In the genomic region with DNA sequence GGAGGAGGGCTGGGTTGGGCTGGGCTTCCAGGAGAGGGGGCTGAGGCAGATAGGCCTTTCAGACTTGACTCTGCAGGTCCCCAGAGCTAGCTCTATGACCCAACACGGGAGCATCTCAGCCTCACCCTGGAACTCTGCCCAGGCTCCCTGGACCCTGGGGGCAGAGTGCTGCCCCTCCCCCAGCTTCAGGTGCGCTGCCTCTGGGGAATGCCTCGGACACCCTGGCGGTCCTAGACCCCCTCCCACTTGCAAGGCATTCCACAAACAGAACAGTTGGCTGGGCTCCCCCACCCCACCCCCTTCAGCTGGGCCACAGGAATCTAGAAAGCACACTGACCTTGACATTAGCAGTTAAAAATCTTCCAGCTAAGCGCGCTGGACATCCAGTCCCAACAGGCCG, we compare ENCODE assay signal across 14 mouse cellular contexts. TPM values are rescaled to one million over a fixed set of nuclear protein-coding genes. Genes with fewer than 3 reads are reported as not detected.
DNase-seq lines count a peak whose midpoint lies in the region; ATAC-seq lines count a peak whose summit lies in the region.
"Had no signal": no experiment of that assay in that cellular context is flagged by ENCODE, and none has a peak within 500 bp of the region (broad histone marks: within the 10 kb centered on the region; RNA-seq: fewer than 3 reads in every experiment).

No protein-coding gene starts in this region.

- WGBS in lung, embryonic 15.5 days = 19% methylated on average over 7 of the region's 7 CpGs
- WGBS in kidney, embryonic 14.5 days = 13% methylated on average over 7 of the region's 7 CpGs
- WGBS in hindbrain, embryonic 11.5 days = 47% methylated on average over 7 of the region's 7 CpGs

- no peaks in the 10 kb centered on the region for H3K9me3 ChIP-seq in lung, embryonic 15.5 days
- H3K9me3 ChIP-seq in kidney, embryonic 14.5 days (ENCODE audit: control insufficient read depth, low read length) = no peaks in the 10 kb centered on the region
- no peaks in the 10 kb centered on the region for H3K9me3 ChIP-seq in hindbrain, embryonic 11.5 days (ENCODE audit: control insufficient read depth, low read length)
- H3K9me3 ChIP-seq: forebrain, embryonic 10.5 days; stomach, embryonic 15.5 days had no signal

- DNase-seq in lung, postnatal 10 days = no peak
- DNase-seq in adrenal gland, postnatal 25 days = peak; percentile 47
- no peak for DNase-seq in embryo, embryonic 11 days
- no peak for DNase-seq in hindbrain, embryonic 11.5 days (ENCODE audit: low spot score)
- DNase-seq in spleen, postnatal 36 days (ENCODE audit: low spot score in 2 of 2) = no peak
- DNase-seq: cerebellum, adult 2 months; thymus, postnatal 4 days had no signal

- 0 out of 2 replicates have a peak, but pooled peaks have one; percentile 11 for ATAC-seq in lung, embryonic 15.5 days (ENCODE audit: borderline replicate concordance, extremely low read depth, low FRiP score, low TSS enrichment)
- ATAC-seq in kidney, embryonic 14.5 days (ENCODE audit: low FRiP score, low TSS enrichment) = peak; percentile 80
- no peak for ATAC-seq in hindbrain, embryonic 11.5 days (ENCODE audit: low FRiP score)

- H3K36me3 ChIP-seq in lung, embryonic 15.5 days = no peaks in the 10 kb centered on the region
- no peaks in the 10 kb centered on the region for H3K36me3 ChIP-seq in kidney, embryonic 14.5 days (ENCODE audit: control insufficient read depth, insufficient read depth, low read length)
- H3K36me3 ChIP-seq in hindbrain, embryonic 11.5 days (ENCODE audit: control insufficient read depth, insufficient read depth, low read length) = no peaks in the 10 kb centered on the region
- H3K36me3 ChIP-seq: forebrain, embryonic 10.5 days; stomach, embryonic 15.5 days had no signal

- no peak overlapping the region for H3K27ac ChIP-seq in lung, embryonic 15.5 days
- no peak overlapping the region for H3K27ac ChIP-seq in kidney, embryonic 14.5 days (ENCODE audit: low read depth, low read length)
- H3K27ac ChIP-seq in hindbrain, embryonic 11.5 days (ENCODE audit: low read depth, low read length) = no peak overlapping the region
- H3K27ac ChIP-seq: forebrain, embryonic 10.5 days; liver, embryonic 14.5 days; stomach, embryonic 15.5 days had no signal

- peaks cover 7% of the 10 kb centered on the region for H3K4me1 ChIP-seq in lung, embryonic 15.5 days
- H3K4me1 ChIP-seq in kidney, embryonic 14.5 days (ENCODE audit: control insufficient read depth, insufficient read depth, low read length) = peaks cover 9% of the 10 kb centered on the region
- no peaks in the 10 kb centered on the region for H3K4me1 ChIP-seq in hindbrain, embryonic 11.5 days (replicated peaks; ENCODE audit: control insufficient read depth, insufficient read depth, low read length)

- peaks cover 9% of the 10 kb centered on the region; the same call in 1 of the 2 replicates for H3K27me3 ChIP-seq in lung, embryonic 15.5 days
- H3K27me3 ChIP-seq in kidney, embryonic 14.5 days (ENCODE audit: control insufficient read depth, insufficient read depth, low read length) = no peaks in the 10 kb centered on the region
- peaks cover 3% of the 10 kb centered on the region; the same call in 1 of the 2 replicates for H3K27me3 ChIP-seq in hindbrain, embryonic 11.5 days (ENCODE audit: control insufficient read depth, insufficient read depth, low read length)
- H3K27me3 ChIP-seq: stomach, embryonic 15.5 days had no signal

- no peak overlapping the region for H3K4me2 ChIP-seq in lung, embryonic 15.5 days
- peak overlapping the region; percentile 19 for H3K4me2 ChIP-seq in kidney, embryonic 14.5 days (replicated peaks; ENCODE audit: low read depth, low read length)
- no peak overlapping the region for H3K4me2 ChIP-seq in hindbrain, embryonic 11.5 days (replicated peaks; ENCODE audit: low read depth, low read length)
- H3K4me2 ChIP-seq: stomach, embryonic 15.5 days had no signal

- no peak overlapping the region for H3K4me3 ChIP-seq in lung, embryonic 15.5 days
- no peak overlapping the region for H3K4me3 ChIP-seq in kidney, embryonic 14.5 days (ENCODE audit: low read length)
- H3K4me3 ChIP-seq in hindbrain, embryonic 11.5 days (ENCODE audit: low read depth, low read length) = no peak overlapping the region
- H3K4me3 ChIP-seq: forebrain, embryonic 10.5 days; stomach, embryonic 15.5 days had no signal

- H3K9ac ChIP-seq in lung, embryonic 15.5 days = no peak overlapping the region
- no peak overlapping the region for H3K9ac ChIP-seq in kidney, embryonic 14.5 days (ENCODE audit: low read depth, low read length)
- H3K9ac ChIP-seq in hindbrain, embryonic 11.5 days (ENCODE audit: low read depth, low read length) = no peak overlapping the region
- H3K9ac ChIP-seq: liver, embryonic 14.5 days; stomach, embryonic 15.5 days had no signal

RNA-seq across cellular contexts. Expression of a gene that starts 5.3 kb away (rescaled TPM):
- 21.2 and 21.6 TPM in 2 replicates for polyA plus RNA-seq in lung, embryonic 15.5 days (2015; fragmentation: Nextera tagmentation; extraction: Ambion mirVana)
- total RNA-seq in adrenal gland, postnatal 25 days (2021) = 42.0 and 46.8 TPM in 2 replicates
- 29.5 and 29.7 TPM in 2 replicates for polyA plus RNA-seq in kidney, embryonic 14.5 days (2014; fragmentation: Nextera tagmentation; extraction: Ambion mirVana)
- 25.7 and 27.8 TPM in 2 replicates for polyA plus RNA-seq in hindbrain, embryonic 11.5 days (2014; fragmentation: Nextera tagmentation; extraction: Ambion mirVana)

RNA-seq across cellular contexts. Expression of a gene that starts 24.7 kb away (rescaled TPM):
- 0.21 and 0.29 TPM in 2 replicates for polyA plus RNA-seq in lung, embryonic 15.5 days (2015; fragmentation: Nextera tagmentation; extraction: Ambion mirVana)
- total RNA-seq in adrenal gland, postnatal 25 days (2021) = 0.43 TPM in 1 of 2 replicates, not detected in the other
- 0.15 TPM in 1 of 2 replicates, not detected in the other for polyA plus RNA-seq in kidney, embryonic 14.5 days (2014; fragmentation: Nextera tagmentation; extraction: Ambion mirVana)
- polyA plus RNA-seq in hindbrain, embryonic 11.5 days (2014; fragmentation: Nextera tagmentation; extraction: Ambion mirVana) = 0.32 TPM in 2 replicates
- total RNA-seq: gastrocnemius, adult 18-20 months; megakaryocyte-erythroid progenitor cell, adult 5-6 weeks had no signal
